Mouse (Mus musculus) heart, embryonic 13.5 days (tissue): Measurements from ENCODE around the gene Fgfbp1. TPM values are rescaled to one million over a fixed set of nuclear protein-coding genes. Genes with fewer than 3 reads are reported as not detected.

Experiments
- ATAC-seq: fragments of 200-750 bp; cut with Nextera tagmentation; 2 replicates; pipeline ENCODE4 v1.8.0; 2017; ENCODE audit warnings: moderate TSS enrichment; ENCODE audit not compliant: insufficient number of reproducible peaks, low FRiP score, low TSS enrichment; ENCODE audit errors: extremely low read depth
- H3K27ac ChIP-seq: fragments of 300-500 bp; sonication (generic); replicated peaks from 2 replicates; pipeline ENCODE4 v1.5.1; 2015; ENCODE audit warnings: moderate library complexity, mild to moderate bottlenecking, inconsistent platforms
- H3K27me3 ChIP-seq: fragments of 300-500 bp; sonication (generic); replicated peaks from 2 replicates; pipeline ENCODE4 v1.6.1; 2015; ENCODE audit warnings: mild to moderate bottlenecking, inconsistent platforms
- H3K36me3 ChIP-seq: fragments of 300-500 bp; sonication (generic); 2 replicates; pipeline ENCODE4 v1.6.1; 2015; ENCODE audit warnings: mild to moderate bottlenecking, inconsistent platforms
- H3K4me1 ChIP-seq: fragments of 300-500 bp; sonication (generic); 2 replicates; pipeline ENCODE4 v1.6.1; 2015; ENCODE audit warnings: inconsistent platforms
- H3K4me2 ChIP-seq: fragments of 300-500 bp; sonication (generic); 2 replicates; pipeline ENCODE4 v1.6.1; 2015; ENCODE audit warnings: inconsistent platforms, mild to moderate bottlenecking, moderate library complexity
- H3K4me3 ChIP-seq: fragments of 300-500 bp; sonication (generic); 2 replicates; pipeline ENCODE4 v1.5.1; 2015; ENCODE audit warnings: moderate library complexity, mild to moderate bottlenecking, inconsistent platforms
- H3K9ac ChIP-seq: fragments of 300-500 bp; sonication (generic); 2 replicates; pipeline ENCODE4 v1.6.1; 2015; ENCODE audit warnings: inconsistent platforms, mild to moderate bottlenecking, moderate library complexity
- H3K9me3 ChIP-seq: fragments of 300-500 bp; sonication (generic); 2 replicates; pipeline ENCODE4 v1.6.1; 2016; ENCODE audit warnings: inconsistent platforms
- WGBS: fragments of 180-500 bp; shearing (Covaris S2); methylation state at CpG from one replicate; pipeline ENCODE4 v1.1.7; 2015; ENCODE audit warnings: mixed read lengths; 5-methylcytosine and 5-hydroxymethylcytosine counted together
- polyA plus RNA-seq: library from polyadenylated mRNA; unstranded; fragments of >200 nt; fragmentation: Nextera tagmentation; extraction: Ambion mirVana; gene quantifications from 2 replicates; pipeline ENCODE4 v1.2.1, GENCODE M21; 2015

The Fgfbp1 gene
- 0.45 and 0.59 TPM in 2 replicates for polyA plus RNA-seq

GRCm38 (mm10) chr5:43981620-43982019, at the start of gene Fgfbp1:
TSS of gene Fgfbp1 (minus strand) at chr5:43981779.
- Histone ChIP-seq H3K9me3 (no peaks in the 10 kb centered on the region), H3K27ac (no peak within 1 kb of the TSS), H3K9ac (no peak within 1 kb of the TSS), H3K4me3 (no peak within 1 kb of the TSS), H3K4me1 (no peaks in the 10 kb centered on the region), H3K27me3 (no peaks in the 10 kb centered on the region), H3K36me3 (no peaks in the 10 kb centered on the region), H3K4me2 (no peak within 1 kb of the TSS)
- 45% methylated on average over 4 of the region's 4 CpGs for WGBS
- no peak for ATAC-seq

- WGBS: 81% methylated on average over 9 of the region's 9 CpGs
These were observed 16.9 kb upstream of the Fgfbp1 start for GRCm38 (mm10) chr5:43998295-43998989.

GRCm38 (mm10) chr5:43997626-43998025, 16.0 kb upstream of the Fgfbp1 start:
- no peaks in the 10 kb centered on the region for H3K4me1 ChIP-seq
- peaks cover 6% of the 10 kb centered on the region; the same call in 1 of the 2 replicates for H3K36me3 ChIP-seq
- no peak overlapping the region for H3K4me3 ChIP-seq
- 80% methylated on average over 8 of the region's 8 CpGs for WGBS
- no peak overlapping the region for H3K27ac ChIP-seq
- H3K9ac ChIP-seq: no peak overlapping the region
- H3K27me3 ChIP-seq: no peaks in the 10 kb centered on the region
- H3K4me2 ChIP-seq: no peak overlapping the region
- H3K9me3 ChIP-seq: no peaks in the 10 kb centered on the region
- ATAC-seq: no peak

More at GRCm38 (mm10) chr5:43998295-43998989, 16.9 kb upstream of the Fgfbp1 start:
- H3K9ac ChIP-seq: no peak overlapping the region
- no peaks in the 10 kb centered on the region for H3K27me3 ChIP-seq
- H3K4me1 ChIP-seq: no peaks in the 10 kb centered on the region
- H3K9me3 ChIP-seq: no peaks in the 10 kb centered on the region
- peaks cover 9% of the 10 kb centered on the region for H3K36me3 ChIP-seq
- ATAC-seq: no peak
- H3K27ac ChIP-seq: no peak overlapping the region
- no peak overlapping the region for H3K4me3 ChIP-seq
- no peak overlapping the region for H3K4me2 ChIP-seq

- no peak overlapping the region for H3K27ac ChIP-seq
- ATAC-seq: no peak
- H3K9me3 ChIP-seq: no peaks in the 10 kb centered on the region
- WGBS: 48% methylated on average over 4 of the region's 4 CpGs
- H3K4me1 ChIP-seq: no peaks in the 10 kb centered on the region
- H3K27me3 ChIP-seq: no peaks in the 10 kb centered on the region
- H3K4me3 ChIP-seq: no peak overlapping the region
- peaks cover 1% of the 10 kb centered on the region; the same call in 1 of the 2 replicates for H3K36me3 ChIP-seq
- H3K9ac ChIP-seq: no peak overlapping the region
- no peak overlapping the region for H3K4me2 ChIP-seq
These were observed 14.6 kb upstream of the Fgfbp1 start for GRCm38 (mm10) chr5:43996162-43996561.

GRCm38 (mm10) chr5:43994981-43995380, 13.4 kb upstream of the Fgfbp1 start:
- Histone ChIP-seq H3K4me3 (no peak overlapping the region), H3K36me3 (no peaks in the 10 kb centered on the region), H3K4me1 (no peaks in the 10 kb centered on the region), H3K9me3 (no peaks in the 10 kb centered on the region), H3K9ac (no peak overlapping the region), H3K27ac (no peak overlapping the region), H3K4me2 (no peak overlapping the region), H3K27me3 (no peaks in the 10 kb centered on the region)
- WGBS: 80% methylated on average over 2 of the region's 2 CpGs
- ATAC-seq: no peak

- Histone ChIP-seq H3K9ac (no peak overlapping the region), H3K4me1 (peaks cover 7% of the 10 kb centered on the region), H3K27me3 (no peaks in the 10 kb centered on the region), H3K9me3 (no peaks in the 10 kb centered on the region), H3K36me3 (no peaks in the 10 kb centered on the region), H3K27ac (no peak overlapping the region), H3K4me3 (no peak overlapping the region), H3K4me2 (no peak overlapping the region)
- no peak for ATAC-seq
- 57% methylated on average over 6 of the region's 6 CpGs for WGBS
These were observed 8.7 kb upstream of the Fgfbp1 start for GRCm38 (mm10) chr5:43990316-43990715.

- no peak for ATAC-seq
- H3K36me3 ChIP-seq: no peaks in the 10 kb centered on the region
- H3K4me3 ChIP-seq: no peak overlapping the region
- H3K27ac ChIP-seq: no peak overlapping the region
- 55% methylated on average over 5 of the region's 5 CpGs for WGBS
- no peaks in the 10 kb centered on the region for H3K27me3 ChIP-seq
- H3K4me2 ChIP-seq: no peak overlapping the region
- H3K4me1 ChIP-seq: peaks cover 7% of the 10 kb centered on the region
- no peak overlapping the region for H3K9ac ChIP-seq
- no peaks in the 10 kb centered on the region for H3K9me3 ChIP-seq
These were observed 7.4 kb upstream of the Fgfbp1 start for GRCm38 (mm10) chr5:43989017-43989416.

GRCm38 (mm10) chr5:43986212-43986611, 4.6 kb upstream of the Fgfbp1 start:
- Histone ChIP-seq H3K27me3 (no peaks in the 10 kb centered on the region), H3K9me3 (no peaks in the 10 kb centered on the region), H3K4me3 (no peak overlapping the region), H3K4me1 (peaks cover 7% of the 10 kb centered on the region), H3K36me3 (no peaks in the 10 kb centered on the region), H3K9ac (no peak overlapping the region), H3K27ac (no peak overlapping the region), H3K4me2 (no peak overlapping the region)
- ATAC-seq: no peak

- Histone ChIP-seq H3K27ac (no peak overlapping the region), H3K27me3 (no peaks in the 10 kb centered on the region), H3K36me3 (no peaks in the 10 kb centered on the region), H3K4me2 (no peak overlapping the region), H3K4me3 (no peak overlapping the region), H3K9ac (no peak overlapping the region), H3K9me3 (no peaks in the 10 kb centered on the region), H3K4me1 (no peaks in the 10 kb centered on the region)
- ATAC-seq: no peak
- WGBS: 63% methylated on average over 1 of the region's 1 CpGs
These were observed 1.3 kb upstream of the Fgfbp1 start for GRCm38 (mm10) chr5:43982896-43983295.

GRCm38 (mm10) chr5:43980397-43980796, 1.2 kb downstream of the Fgfbp1 start:
- Histone ChIP-seq H3K27ac (no peak overlapping the region), H3K9me3 (no peaks in the 10 kb centered on the region), H3K36me3 (no peaks in the 10 kb centered on the region), H3K4me1 (no peaks in the 10 kb centered on the region), H3K9ac (no peak overlapping the region), H3K4me2 (no peak overlapping the region), H3K4me3 (no peak overlapping the region), H3K27me3 (no peaks in the 10 kb centered on the region)
- WGBS: 63% methylated on average over 2 of the region's 2 CpGs
- no peak for ATAC-seq

GRCm38 (mm10) chr5:43976821-43977561, 4.6 kb downstream of the Fgfbp1 start:
- H3K36me3 ChIP-seq: no peaks in the 10 kb centered on the region
- no peaks in the 10 kb centered on the region for H3K27me3 ChIP-seq
- H3K9me3 ChIP-seq: no peaks in the 10 kb centered on the region
- ATAC-seq: no peak
- WGBS: 77% methylated on average over 1 of the region's 1 CpGs
- no peak overlapping the region for H3K9ac ChIP-seq
- H3K4me2 ChIP-seq: no peak overlapping the region
- no peaks in the 10 kb centered on the region for H3K4me1 ChIP-seq
- no peak overlapping the region for H3K27ac ChIP-seq
- no peak overlapping the region for H3K4me3 ChIP-seq

GRCm38 (mm10) chr5:43974166-43974565, 7.4 kb downstream of the Fgfbp1 start:
- H3K4me3 ChIP-seq: no peak overlapping the region
- H3K27me3 ChIP-seq: no peaks in the 10 kb centered on the region
- no peak overlapping the region for H3K9ac ChIP-seq
- no peak overlapping the region for H3K4me2 ChIP-seq
- no peaks in the 10 kb centered on the region for H3K9me3 ChIP-seq
- no peaks in the 10 kb centered on the region for H3K36me3 ChIP-seq
- WGBS: 76% methylated on average over 6 of the region's 6 CpGs
- no peak for ATAC-seq
- H3K4me1 ChIP-seq: peaks cover 2% of the 10 kb centered on the region; the same call in 1 of the 2 replicates
- no peak overlapping the region for H3K27ac ChIP-seq
